Mouse (Mus musculus) embryonic facial prominence, embryonic 14.5 days (tissue): ENCODE data around the gene Lrrc29. TPM values are rescaled to one million over a fixed set of nuclear protein-coding genes. Genes with fewer than 3 reads are reported as not detected.

ENCODE experiments used
- ATAC-seq: fragments of 200-750 bp; cut with Nextera tagmentation; 2 replicates; pipeline ENCODE4 v1.8.0; 2017; ENCODE audit warnings: low read depth, moderate number of reproducible peaks, moderate TSS enrichment
- DNase-seq: peaks from one replicate; pipeline ENCODE4 v3.0.0-alpha.2; 2015; ENCODE audit warnings: low spot score
- H3K27ac ChIP-seq: fragments of 300-500 bp; sonication (generic); replicated peaks from 2 replicates; pipeline ENCODE4 v1.5.1; 2014; ENCODE audit warnings: low read depth, mild to moderate bottlenecking, low read length, moderate library complexity
- H3K27me3 ChIP-seq: fragments of 300-500 bp; sonication (generic); replicated peaks from 2 replicates; pipeline ENCODE4 v1.6.1; 2014; ENCODE audit warnings: low read length; ENCODE audit not compliant: control insufficient read depth, insufficient read depth
- H3K36me3 ChIP-seq: fragments of 300-500 bp; sonication (generic); 2 replicates; pipeline ENCODE4 v1.6.1; 2014; ENCODE audit warnings: low read length, mixed read lengths; ENCODE audit not compliant: control insufficient read depth, insufficient read depth
- H3K4me1 ChIP-seq: fragments of 300-500 bp; sonication (generic); 2 replicates; pipeline ENCODE4 v1.6.1; 2014; ENCODE audit warnings: antibody characterized with exemption, low read length; ENCODE audit not compliant: control insufficient read depth, insufficient read depth
- H3K4me2 ChIP-seq: fragments of 300-500 bp; sonication (generic); 2 replicates; pipeline ENCODE4 v1.6.1; 2014; ENCODE audit warnings: low read depth, mild to moderate bottlenecking, low read length, moderate library complexity, mixed read lengths
- H3K4me3 ChIP-seq: fragments of 300-500 bp; sonication (generic); 2 replicates; pipeline ENCODE4 v1.5.1; 2014; ENCODE audit warnings: low read depth, mild to moderate bottlenecking, low read length
- H3K9ac ChIP-seq: fragments of 300-500 bp; sonication (generic); 2 replicates; pipeline ENCODE4 v1.6.1; 2014; ENCODE audit warnings: low read depth, mild to moderate bottlenecking, low read length, moderate library complexity, mixed read lengths
- H3K9me3 ChIP-seq: fragments of 300-500 bp; sonication (generic); 2 replicates; pipeline ENCODE4 v1.6.1; 2016; ENCODE audit warnings: low read length; ENCODE audit not compliant: control insufficient read depth
- WGBS: fragments of 180-500 bp; shearing (Covaris S2); extraction: QIAGEN DNeasy Blood & Tissue Kit; methylation state at CpG from one replicate; pipeline ENCODE4 v1.1.7; 2014; 5-methylcytosine and 5-hydroxymethylcytosine counted together
- microRNA counts: library from miRNA; unstranded; fragments of <30 nt; microRNA quantifications from one replicate; lab custom pipeline; 2017
- microRNA-seq: library from miRNA; unstranded; fragments of <30 nt; microRNA quantifications from one replicate; pipeline ENCODE4, GENCODE M21; 2016; ENCODE audit warnings: borderline number of aligned reads
- polyA plus RNA-seq: library from polyadenylated mRNA; unstranded; fragments of >200 nt; fragmentation: Nextera tagmentation; extraction: Ambion mirVana; gene quantifications from 2 replicates; pipeline ENCODE4 v1.2.1, GENCODE M21; 2014

Gene Lrrc29
- polyA plus RNA-seq, 1 experiment from 2014 or later, result 1.4 TPM

DNA sequence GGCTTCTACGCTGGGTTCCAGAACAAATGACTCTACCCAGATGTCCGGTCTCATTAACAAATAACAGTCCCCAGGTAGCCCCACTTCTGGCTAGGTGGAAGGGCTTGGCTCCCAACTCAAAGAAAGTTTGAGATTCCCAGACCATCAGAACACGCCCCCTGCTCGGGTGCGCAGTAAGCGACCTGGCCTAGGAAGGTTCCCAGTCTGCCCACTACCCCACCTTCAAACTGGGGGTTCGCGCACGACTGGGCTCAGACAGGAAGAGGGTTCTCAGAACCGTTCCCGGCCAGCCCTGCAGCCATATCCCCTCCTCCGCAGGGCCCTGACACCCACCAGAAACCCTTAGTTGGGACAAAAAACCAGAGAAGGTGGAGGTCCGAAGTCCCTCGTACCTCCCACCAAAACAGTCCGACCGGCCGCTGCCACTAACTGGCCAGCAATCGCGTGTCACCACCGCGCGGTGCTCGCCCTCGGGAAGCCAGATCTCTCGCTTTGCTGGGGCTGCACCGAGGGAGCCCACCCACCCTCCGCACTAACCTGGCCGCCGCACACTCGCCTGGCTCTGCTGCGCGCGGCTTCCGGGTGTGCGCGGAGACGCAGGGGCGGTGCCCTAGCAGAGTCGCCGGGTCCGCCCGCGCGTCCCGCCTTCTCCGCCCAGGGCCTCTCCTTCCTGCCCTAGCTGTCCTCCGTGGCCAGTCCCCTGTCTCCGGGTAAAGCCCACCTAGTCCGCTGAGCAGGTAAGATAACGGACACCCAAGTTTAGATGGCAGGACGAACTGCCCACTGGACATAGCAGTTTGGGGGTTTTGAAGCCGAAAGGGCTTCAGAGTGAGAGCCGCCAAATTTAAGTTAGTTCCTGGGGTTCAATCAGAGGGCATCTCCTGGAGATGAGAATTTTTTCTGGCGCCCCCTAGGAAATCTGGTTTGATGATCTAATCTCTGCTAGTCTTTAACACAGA lies 61.8 kb downstream of the Lrrc29 start, which contains the start of the genes Tradd and Fbxl8:
Gene Tradd, minus strand, starts transcription at position 586 of the 959 bp plus-strand sequence.
Gene Fbxl8, plus strand, starts transcription at position 625 of the 959 bp plus-strand sequence.
- Histone ChIP-seq H3K9ac (peak within 1 kb of the TSS; percentile 72), H3K9me3 (peaks cover 8% of the 10 kb centered on the region; the same call in 1 of the 2 replicates), H3K4me3 (peak within 1 kb of the TSS; percentile 72), H3K27ac (no peak within 1 kb of the TSS), H3K27me3 (peaks cover 68% of the 10 kb centered on the region), H3K4me2 (peak within 1 kb of the TSS; percentile 91), H3K36me3 (no peaks in the 10 kb centered on the region), H3K4me1 (peaks cover 17% of the 10 kb centered on the region)
- 2% methylated on average over 42 of the region's 54 CpGs for WGBS
- ATAC-seq (peak; percentile 53; the same call in 1 of the 2 replicates), DNase-seq (peak; percentile 80)

DNA sequence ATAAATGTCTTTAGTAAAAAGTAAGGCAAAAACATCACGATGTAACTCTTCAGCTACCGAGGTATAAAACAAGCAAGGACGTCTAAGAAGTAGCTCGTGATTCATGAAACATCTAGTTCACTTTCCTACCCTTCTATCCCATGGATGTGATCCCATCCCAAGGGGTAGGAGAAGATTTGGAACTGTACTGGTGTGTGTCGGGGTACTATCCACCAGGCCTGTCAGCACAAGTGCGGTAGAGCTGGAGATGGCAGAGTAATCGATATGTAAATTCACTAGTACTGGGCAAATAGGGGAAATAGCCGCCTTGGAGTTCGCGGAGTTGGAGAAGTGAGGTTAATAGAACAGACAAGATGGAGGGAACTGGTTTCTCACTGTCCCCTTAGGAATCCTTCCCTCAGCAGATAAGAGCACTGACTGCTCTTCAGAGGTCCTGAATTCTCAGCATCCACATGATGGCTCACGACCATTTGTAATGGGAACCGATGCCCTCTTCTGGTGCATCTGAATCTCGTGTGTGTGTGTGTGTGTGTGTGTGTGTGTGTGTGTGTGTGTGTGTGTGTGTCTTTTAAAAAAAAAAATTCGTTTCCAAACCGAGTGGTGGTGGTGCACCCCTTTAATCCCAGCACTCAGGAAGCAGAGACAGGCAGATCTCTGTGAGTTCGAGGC lies 62.7 kb downstream of the Lrrc29 start:
- no peak overlapping the region for H3K9ac ChIP-seq
- H3K4me1 ChIP-seq, result peaks cover 11% of the 10 kb centered on the region
- H3K27me3 ChIP-seq, result peaks cover 68% of the 10 kb centered on the region
- H3K4me3 ChIP-seq, result peak overlapping the region; percentile 72
- no peak overlapping the region for H3K27ac ChIP-seq
- ATAC-seq, result no peak
- peaks cover 8% of the 10 kb centered on the region; the same call in 1 of the 2 replicates for H3K9me3 ChIP-seq
- 41% methylated on average over 16 of the region's 16 CpGs for WGBS
- no peak for DNase-seq
- H3K36me3 ChIP-seq, result no peaks in the 10 kb centered on the region
- peak overlapping the region; percentile 91 for H3K4me2 ChIP-seq

MicroRNAs within 50 kb of the gene (microRNA counts, 519-probe panel; counts per million panel counts)
- microRNA mmu-miR-328 (lab: Ali Mortazavi, UCI), result 1,862 counts per million, percentile 12 among the panel's probes with 10 or more counts

Small RNA genes within 50 kb of the gene (microRNA-seq; reads per million reads assigned to microRNA genes)
- gene Gm27320 (not detected), gene Mir328 (182 reads per million, percentile 58 among the genes with 10 or more reads in this experiment)

Other genes with a start within 250 kb of the Lrrc29 start
- gene Ces3b, start 242.5 kb downstream of the Lrrc29 start, polyA plus RNA-seq, result not detected in 2 replicates
- gene Ces4a, start 194.5 kb downstream of the Lrrc29 start, polyA plus RNA-seq, result not detected in 2 replicates
- 104 and 112 TPM in 2 replicates for gene Cbfb, start 155.6 kb downstream of the Lrrc29 start, polyA plus RNA-seq
- 25.4 and 27.0 TPM in 2 replicates for gene D230025D16Rik, start 101.1 kb downstream of the Lrrc29 start, polyA plus RNA-seq
- gene B3gnt9, start 71.1 kb downstream of the Lrrc29 start, polyA plus RNA-seq, result 37.0 and 42.8 TPM in 2 replicates
- 21.1 and 23.3 TPM in 2 replicates for gene Tradd, start 61.7 kb downstream of the Lrrc29 start, polyA plus RNA-seq
- 2.9 and 3.2 TPM in 2 replicates for gene Fbxl8, start 61.6 kb downstream of the Lrrc29 start, polyA plus RNA-seq
- 0.38 and 0.49 TPM in 2 replicates for gene Hsf4, start 56.5 kb downstream of the Lrrc29 start, polyA plus RNA-seq
- 5.3 and 5.4 TPM in 2 replicates for gene Nol3, start 50.1 kb downstream of the Lrrc29 start, polyA plus RNA-seq
- 8.1 and 10.6 TPM in 2 replicates for gene 4931428F04Rik, start 36.4 kb downstream of the Lrrc29 start, polyA plus RNA-seq
- gene Exoc3l, start 30.2 kb downstream of the Lrrc29 start, polyA plus RNA-seq, result 7.7 and 8.9 TPM in 2 replicates
- 72.2 and 73.8 TPM in 2 replicates for gene E2f4, start 28.6 kb downstream of the Lrrc29 start, polyA plus RNA-seq
- 5.1 and 7.4 TPM in 2 replicates for gene Elmo3, start 20.7 kb downstream of the Lrrc29 start, polyA plus RNA-seq
- gene Tmem208, start 76 bp upstream of the Lrrc29 start, polyA plus RNA-seq, result 112 and 132 TPM in 2 replicates
- 2.4 and 2.7 TPM in 2 replicates for gene Fhod1, start 21.7 kb upstream of the Lrrc29 start, polyA plus RNA-seq
- gene Slc9a5, start 22.6 kb upstream of the Lrrc29 start, polyA plus RNA-seq, result 3.0 and 3.3 TPM in 2 replicates
- gene Plekhg4, start 47.0 kb upstream of the Lrrc29 start, polyA plus RNA-seq, result 0.25 and 0.63 TPM in 2 replicates
- not detected in 2 replicates for gene Kctd19, start 87.2 kb upstream of the Lrrc29 start, polyA plus RNA-seq
- 0.46 and 0.58 TPM in 2 replicates for gene Lrrc36, start 87.3 kb upstream of the Lrrc29 start, polyA plus RNA-seq
- 186 and 243 TPM in 2 replicates for gene Tppp3, start 145.2 kb upstream of the Lrrc29 start, polyA plus RNA-seq
- gene Zdhhc1, start 170.6 kb upstream of the Lrrc29 start, polyA plus RNA-seq, result 30.1 and 38.6 TPM in 2 replicates
- gene Hsd11b2, start 192.5 kb upstream of the Lrrc29 start, polyA plus RNA-seq, result 1.1 and 2.2 TPM in 2 replicates
- 92.7 and 102 TPM in 2 replicates for gene Atp6v0d1, start 239.8 kb upstream of the Lrrc29 start, polyA plus RNA-seq